Mouse (Mus musculus) midbrain, embryonic 12.5 days (tissue): ENCODE data around the gene Gm4846. TPM values are rescaled to one million over a fixed set of nuclear protein-coding genes. Genes with fewer than 3 reads are reported as not detected.

ENCODE experiments used
- polyA plus RNA-seq: library from polyadenylated mRNA; unstranded; fragments of >200 nt; fragmentation: Nextera tagmentation; extraction: Ambion mirVana; gene quantifications from 2 replicates; pipeline ENCODE4 v1.2.1, GENCODE M21; 2016

Gm4846 gene
- polyA plus RNA-seq, 1 experiment from 2014 or later, result not detected

Other genes with a start within 250 kb of the Gm4846 start
- 10.8 and 11.1 TPM in 2 replicates for gene Ildr2, start 243.4 kb downstream of the Gm4846 start, polyA plus RNA-seq
- 63.4 and 65.4 TPM in 2 replicates for gene Tada1, start 118.5 kb downstream of the Gm4846 start, polyA plus RNA-seq
- 51.2 and 58.0 TPM in 2 replicates for gene Pogk, start 87.7 kb downstream of the Gm4846 start, polyA plus RNA-seq
- not detected in 2 replicates for gene Gm4847, start 150.1 kb upstream of the Gm4846 start, polyA plus RNA-seq
- not detected in 2 replicates for gene Fmo9, start 184.3 kb upstream of the Gm4846 start, polyA plus RNA-seq